Mouse (Mus musculus) ovary, postnatal 10 days (tissue): Measurements from ENCODE around the gene Atp6v0e.

Source experiments
- DNase-seq: peaks from one replicate; pipeline ENCODE4 v3.0.0; 2022; ENCODE audit warnings: low spot score

Gene Atp6v0e

GRCm38 (mm10) chr17:26662978-26663683 is at the start of gene Atp6v0e:
Atp6v0e (plus strand) TSS chr17:26663231.
- DNase-seq, result peak; percentile 94

- no peak for DNase-seq
These were observed 48.7 kb upstream of the Atp6v0e start for GRCm38 (mm10) chr17:26614286-26614685.

GRCm38 (mm10) chr17:26614708-26615486 is 48.1 kb upstream of the Atp6v0e start:
- no peak for DNase-seq

DNA sequence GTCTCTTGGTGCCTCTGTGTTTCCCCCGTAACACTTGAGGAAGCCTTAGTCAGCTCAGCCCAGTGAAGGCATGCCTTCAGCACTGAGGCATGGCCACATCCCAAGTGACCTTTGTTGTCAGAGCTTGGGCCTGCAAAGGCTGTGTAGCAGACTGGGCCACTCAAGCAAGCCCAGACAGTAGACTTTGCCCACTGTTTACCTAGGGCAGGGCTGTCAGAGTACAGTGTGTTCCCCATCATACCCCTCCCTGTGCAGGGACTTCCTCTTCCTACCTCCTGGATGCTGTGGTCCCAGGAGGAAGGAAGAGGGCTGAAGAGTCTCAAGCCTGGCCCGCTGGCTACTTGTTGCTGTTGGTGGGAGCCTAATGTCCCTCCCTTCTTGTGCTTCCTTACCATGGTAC is 46.3 kb upstream of the Atp6v0e start:
- no peak for DNase-seq

DNA sequence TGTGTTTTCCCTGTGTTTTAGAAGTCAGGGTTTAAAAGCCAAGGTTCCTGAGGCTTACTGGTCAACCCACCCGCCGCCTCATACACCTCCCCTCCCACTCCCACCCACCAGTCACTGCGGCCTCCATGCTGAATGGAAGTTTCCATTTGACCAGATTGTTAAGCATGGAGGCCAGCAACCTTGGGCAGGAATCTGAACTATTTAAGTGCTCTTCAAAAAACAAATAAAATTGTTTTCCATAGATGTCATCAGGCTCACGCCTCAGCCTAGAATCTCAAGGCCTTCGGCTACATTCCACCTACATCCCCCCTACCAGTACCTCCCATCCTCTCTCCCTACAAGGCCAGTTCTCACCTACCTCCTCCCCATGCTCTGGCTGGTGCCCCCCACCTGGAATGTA is 44.5 kb upstream of the Atp6v0e start:
- DNase-seq, result no peak

GRCm38 (mm10) chr17:26619577-26619976 is 43.5 kb upstream of the Atp6v0e start:
- no peak for DNase-seq

DNA sequence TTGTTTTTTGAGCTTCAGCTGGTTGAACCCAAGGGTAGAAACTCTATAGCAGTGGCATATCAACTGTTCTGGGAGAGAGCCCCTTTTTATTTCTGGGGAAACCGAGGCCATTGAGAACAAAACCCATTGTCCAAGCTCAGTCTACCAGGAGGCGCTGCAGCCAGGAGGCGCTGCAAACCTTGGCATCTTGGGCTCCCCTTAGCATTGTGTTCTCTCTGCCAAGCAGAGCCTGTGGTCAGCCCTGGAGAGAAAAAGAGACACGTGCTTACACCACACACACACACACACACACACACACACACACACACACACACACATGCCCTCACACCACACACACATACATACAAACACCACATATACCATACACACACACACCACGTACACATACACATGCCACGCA is 42.7 kb upstream of the Atp6v0e start:
- DNase-seq, result no peak

GRCm38 (mm10) chr17:26620786-26621766 is 42.0 kb upstream of the Atp6v0e start:
- DNase-seq, result no peak

DNA sequence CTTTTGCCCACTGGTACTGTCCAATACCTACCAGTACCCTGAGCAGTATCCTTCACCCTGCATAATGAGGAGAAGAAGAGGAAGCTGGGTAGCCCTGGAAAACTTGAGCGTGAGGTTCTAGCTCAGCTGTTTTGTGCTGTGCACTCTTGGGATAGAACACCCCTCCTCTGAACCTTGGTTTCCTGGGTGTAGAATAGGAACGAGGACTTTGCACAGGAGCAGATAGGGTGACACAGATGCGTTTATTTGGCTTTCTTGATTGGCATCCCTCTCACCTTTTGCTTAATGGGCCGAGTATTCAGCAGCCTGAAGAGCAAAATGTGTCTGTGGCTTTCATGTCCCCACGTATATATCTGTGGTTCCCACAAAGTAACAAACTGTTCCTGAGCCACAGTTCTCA is 41.1 kb upstream of the Atp6v0e start:
- DNase-seq, result no peak

- DNase-seq, result no peak
These were observed 39.0 kb upstream of the Atp6v0e start for GRCm38 (mm10) chr17:26623991-26624390.

- no peak for DNase-seq
These were observed 38.0 kb upstream of the Atp6v0e start for GRCm38 (mm10) chr17:26624999-26625398.

DNA sequence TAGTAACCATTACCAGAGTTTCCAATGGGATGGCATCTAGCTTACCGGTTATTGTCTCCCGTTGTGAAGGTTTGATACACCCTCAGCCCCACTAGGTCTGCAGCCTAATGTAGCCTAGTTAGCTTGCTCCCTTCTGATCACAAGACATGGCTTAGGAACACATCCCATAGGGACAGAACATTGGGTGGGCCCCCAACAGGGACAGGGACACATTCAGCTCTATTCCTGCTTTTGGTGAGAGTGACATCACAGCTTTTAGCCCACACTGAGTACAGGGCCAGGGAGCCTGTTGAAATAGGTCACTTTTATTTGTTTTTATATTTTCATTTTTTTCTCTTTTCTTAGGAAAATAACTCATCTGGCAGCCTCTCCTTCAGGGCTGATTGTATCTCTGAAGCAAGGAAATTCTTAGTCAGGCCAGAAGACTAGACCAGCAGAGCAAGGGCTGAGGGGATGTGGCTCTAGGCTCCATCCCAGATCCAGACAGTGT is 37.5 kb upstream of the Atp6v0e start:
- no peak for DNase-seq

GRCm38 (mm10) chr17:26628479-26628878 is 34.6 kb upstream of the Atp6v0e start:
- DNase-seq, result no peak

GRCm38 (mm10) chr17:26628936-26629335 is 34.1 kb upstream of the Atp6v0e start:
- DNase-seq, result no peak

GRCm38 (mm10) chr17:26631811-26632327 is 31.2 kb upstream of the Atp6v0e start:
- no peak for DNase-seq

- no peak for DNase-seq
These were observed 29.8 kb upstream of the Atp6v0e start for GRCm38 (mm10) chr17:26633186-26633585.

- no peak for DNase-seq
These were observed 29.1 kb upstream of the Atp6v0e start for GRCm38 (mm10) chr17:26633926-26634325.

DNA sequence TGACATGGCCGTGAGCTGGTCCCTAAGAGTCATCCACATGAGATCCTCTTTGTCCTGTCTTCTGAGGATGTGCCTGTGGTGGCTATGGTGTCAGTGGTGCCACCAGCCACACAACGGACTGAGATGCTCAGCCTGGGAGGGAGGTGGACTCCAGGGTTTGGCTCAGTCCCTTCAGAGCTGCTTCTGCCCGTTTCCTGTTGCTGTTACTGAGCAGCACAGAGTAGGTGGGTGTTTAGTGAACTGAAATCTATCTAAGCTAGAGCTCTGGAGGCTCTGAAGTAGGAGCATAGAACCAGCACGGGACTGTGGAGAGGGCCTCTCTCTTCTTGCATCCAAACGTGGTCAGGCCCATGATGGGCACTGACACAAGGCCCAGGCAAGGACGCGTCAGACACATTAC is 28.5 kb upstream of the Atp6v0e start:
- no peak for DNase-seq

DNA sequence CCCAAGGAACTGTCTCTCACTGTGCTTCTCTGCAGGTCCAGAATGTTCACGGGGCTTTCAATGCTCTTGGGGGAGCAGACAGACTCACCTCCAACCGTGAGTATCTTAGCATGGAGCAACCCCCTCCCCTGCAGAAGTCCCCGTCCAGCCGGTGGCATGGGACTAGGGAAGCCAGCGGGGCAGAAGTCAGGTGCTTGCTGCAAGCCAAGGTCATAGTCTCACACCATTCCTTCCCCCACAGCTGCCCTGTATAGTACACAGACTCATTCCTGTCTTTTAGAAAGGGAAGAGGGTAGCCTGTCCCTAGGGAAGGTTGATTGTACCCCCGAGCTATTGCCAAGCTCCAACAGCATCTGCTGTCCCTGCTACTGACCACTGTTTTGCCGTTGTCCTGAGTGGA is 27.1 kb upstream of the Atp6v0e start:
- DNase-seq, result no peak

DNA sequence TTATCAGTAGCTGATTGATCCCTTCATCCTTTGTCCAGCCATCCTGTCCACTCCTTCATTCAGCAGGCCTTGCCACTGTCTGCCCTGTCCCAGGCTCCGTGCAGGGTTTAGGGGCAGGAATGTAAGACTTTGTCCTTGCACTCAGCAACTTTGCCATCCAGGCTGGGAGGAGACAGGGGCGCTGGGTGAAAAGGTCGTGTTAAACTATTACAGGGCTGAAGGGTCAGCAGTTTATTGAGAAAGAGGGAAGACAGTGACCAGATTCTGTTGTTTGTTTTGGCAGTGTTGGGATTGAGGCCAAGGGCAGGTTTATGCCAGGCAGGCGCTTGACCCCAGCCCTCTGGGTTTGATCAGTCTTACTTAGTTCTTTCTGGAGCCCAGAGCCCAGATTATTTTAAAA is 25.2 kb upstream of the Atp6v0e start:
- no peak for DNase-seq

DNA sequence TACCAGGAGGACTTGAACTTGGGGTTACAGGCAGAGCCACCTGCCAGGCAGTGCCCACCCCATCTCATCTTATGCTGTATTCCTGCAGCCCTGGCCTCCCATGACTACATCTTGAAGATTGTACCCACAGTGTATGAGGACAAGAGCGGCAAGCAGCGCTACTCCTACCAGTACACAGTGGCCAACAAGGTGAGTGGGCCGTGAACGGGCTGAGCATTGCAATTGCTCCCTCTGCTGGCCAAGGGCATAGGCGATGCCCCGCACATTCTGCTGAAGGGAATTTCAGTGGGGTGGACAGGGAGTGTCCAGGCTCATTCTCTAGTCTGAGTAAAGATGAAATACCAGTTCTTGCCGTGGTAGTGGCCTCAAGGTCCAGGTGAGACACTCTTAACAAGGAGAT is 24.4 kb upstream of the Atp6v0e start:
- peak; percentile 51 for DNase-seq

DNA sequence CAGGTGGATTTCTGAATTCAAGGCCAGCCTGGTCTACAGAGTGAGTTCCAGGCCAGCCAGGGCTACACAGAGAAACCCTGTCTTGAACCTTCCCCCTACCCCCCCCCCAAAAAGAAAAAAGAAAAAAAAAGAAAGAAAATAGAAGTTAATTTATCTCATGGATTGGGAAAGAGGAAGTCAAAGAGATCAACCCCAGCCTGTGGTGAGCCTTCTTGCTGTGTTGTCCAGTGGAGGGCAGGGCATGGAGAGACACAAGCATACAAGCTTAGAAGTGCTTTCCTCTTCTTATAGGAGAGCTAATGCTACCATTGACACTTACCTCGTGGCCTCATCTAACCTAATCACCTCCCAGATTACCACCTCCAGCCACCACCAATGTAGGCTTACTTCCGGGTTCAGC is 23.2 kb upstream of the Atp6v0e start:
- no peak for DNase-seq
